Mouse (Mus musculus): Measurements from ENCODE around the gene Slc35a5. TPM values are rescaled to one million over a fixed set of nuclear protein-coding genes. Genes with fewer than 3 reads are reported as not detected.

Slc35a5 gene
- polyA plus RNA-seq (2012; rRNA removed), result 47.7 and 65.0 TPM in 2 replicates

- Histone ChIP-seq H3K4me1 (ENCODE audit: control insufficient read depth, insufficient read depth, low read length) (peaks cover 3% of the 10 kb centered on the region; the same call in 1 of the 2 replicates), H3K27me3 (ENCODE audit: control insufficient read depth, insufficient read depth, low read length) (no peaks in the 10 kb centered on the region), H3K4me3 (ENCODE audit: control insufficient read depth, low read depth, low read length) (peak within 1 kb of the TSS; percentile 90), H3K36me3 (ENCODE audit: control insufficient read depth, insufficient read depth, low read length) (no peaks in the 10 kb centered on the region; the same call in 1 of the 2 replicates), H3K27ac (ENCODE audit: control insufficient read depth, insufficient read depth, low read depth, low read length) (peak within 1 kb of the TSS; percentile 92)
- TF ChIP-seq CTCF (IDR thresholded peaks at IDR 0.05; ENCODE audit: control insufficient read depth, insufficient read depth, insufficient replicate concordance, low read depth, low read length) (no peak; the same call in 1 of the 2 replicates), POLR2A (IDR thresholded peaks at IDR 0.05; ENCODE audit: control insufficient read depth, low read depth, low read length) (peak; percentile 43)
Observed at GRCm38 (mm10) chr16:45158522-45159388, at the start of gene Slc35a5, which contains the start of gene Atg3. Slc35a5 (minus strand) TSS chr16:45158706. Atg3 (plus strand) TSS chr16:45158785.

- Histone ChIP-seq H3K36me3 (ENCODE audit: control insufficient read depth, insufficient read depth, low read length) (no peaks in the 10 kb centered on the region), H3K4me1 (ENCODE audit: control insufficient read depth, insufficient read depth, low read length) (no peaks in the 10 kb centered on the region), H3K27me3 (ENCODE audit: control insufficient read depth, insufficient read depth, low read length) (no peaks in the 10 kb centered on the region), H3K4me3 (ENCODE audit: control insufficient read depth, low read depth, low read length) (no peak overlapping the region), H3K27ac (ENCODE audit: control insufficient read depth, insufficient read depth, low read depth, low read length) (no peak overlapping the region)
- no peak for TF ChIP-seq POLR2A (IDR thresholded peaks at IDR 0.05; ENCODE audit: control insufficient read depth, low read depth, low read length)
- TF ChIP-seq CTCF (IDR thresholded peaks at IDR 0.05; ENCODE audit: control insufficient read depth, insufficient read depth, insufficient replicate concordance, low read depth, low read length), result no peak
Observed at GRCm38 (mm10) chr16:45204859-45205670, 46.6 kb upstream of the Slc35a5 start.

DNA sequence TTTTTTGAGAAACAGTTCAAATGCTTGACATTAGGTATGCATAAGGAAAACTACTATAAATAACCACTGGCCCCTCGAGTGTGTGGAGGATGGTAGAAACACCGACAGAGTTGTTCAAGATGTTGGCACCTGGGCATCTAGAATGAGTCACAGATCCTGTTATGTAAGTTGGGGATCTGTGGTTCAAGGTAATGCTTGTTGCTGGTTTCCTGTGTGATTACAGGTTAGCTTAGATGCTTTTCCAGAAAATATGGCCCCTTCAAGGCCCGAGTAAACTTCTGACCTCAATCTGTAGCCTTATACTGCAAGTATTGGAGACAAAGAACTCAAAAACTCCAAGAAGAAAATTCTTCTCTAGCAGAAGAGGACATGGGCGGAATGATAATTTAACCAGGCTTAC lies 45.9 kb upstream of the Slc35a5 start:
- no peak overlapping the region for H3K4me3 ChIP-seq (ENCODE audit: control insufficient read depth, low read depth, low read length)
- H3K27ac ChIP-seq (ENCODE audit: control insufficient read depth, insufficient read depth, low read depth, low read length), result no peak overlapping the region
- no peaks in the 10 kb centered on the region for H3K27me3 ChIP-seq (ENCODE audit: control insufficient read depth, insufficient read depth, low read length)
- H3K4me1 ChIP-seq (ENCODE audit: control insufficient read depth, insufficient read depth, low read length), result no peaks in the 10 kb centered on the region
- no peaks in the 10 kb centered on the region for H3K36me3 ChIP-seq (ENCODE audit: control insufficient read depth, insufficient read depth, low read length)
- TF ChIP-seq POLR2A (IDR thresholded peaks at IDR 0.05; ENCODE audit: control insufficient read depth, low read depth, low read length) (no peak), CTCF (IDR thresholded peaks at IDR 0.05; ENCODE audit: control insufficient read depth, insufficient read depth, insufficient replicate concordance, low read depth, low read length) (no peak)

DNA sequence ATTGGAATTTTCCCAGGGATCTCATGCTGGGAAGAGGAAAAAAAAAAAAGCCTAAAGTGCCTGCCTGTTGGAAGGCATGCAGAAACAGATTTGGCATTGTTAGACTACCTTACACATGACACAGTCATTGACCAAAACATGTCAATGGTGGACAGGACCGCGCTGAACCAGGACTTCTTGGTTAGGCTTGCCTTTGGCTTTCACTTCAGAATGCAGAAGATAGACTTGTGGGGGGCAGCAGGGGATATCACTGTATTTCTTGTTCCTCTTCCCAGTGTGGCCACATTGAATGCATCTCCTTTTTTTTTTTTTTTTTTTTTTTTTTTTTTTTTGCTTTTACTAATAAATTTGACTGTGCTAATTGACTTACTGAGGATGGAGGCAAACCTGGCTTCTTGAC lies 42.9 kb upstream of the Slc35a5 start:
- Histone ChIP-seq H3K4me1 (ENCODE audit: control insufficient read depth, insufficient read depth, low read length) (no peaks in the 10 kb centered on the region), H3K4me3 (ENCODE audit: control insufficient read depth, low read depth, low read length) (no peak overlapping the region), H3K27me3 (ENCODE audit: control insufficient read depth, insufficient read depth, low read length) (no peaks in the 10 kb centered on the region), H3K27ac (ENCODE audit: control insufficient read depth, insufficient read depth, low read depth, low read length) (no peak overlapping the region), H3K36me3 (ENCODE audit: control insufficient read depth, insufficient read depth, low read length) (no peaks in the 10 kb centered on the region)
- no peak for TF ChIP-seq CTCF (IDR thresholded peaks at IDR 0.05; ENCODE audit: control insufficient read depth, insufficient read depth, insufficient replicate concordance, low read depth, low read length)
- TF ChIP-seq POLR2A (IDR thresholded peaks at IDR 0.05; ENCODE audit: control insufficient read depth, low read depth, low read length), result no peak

DNA sequence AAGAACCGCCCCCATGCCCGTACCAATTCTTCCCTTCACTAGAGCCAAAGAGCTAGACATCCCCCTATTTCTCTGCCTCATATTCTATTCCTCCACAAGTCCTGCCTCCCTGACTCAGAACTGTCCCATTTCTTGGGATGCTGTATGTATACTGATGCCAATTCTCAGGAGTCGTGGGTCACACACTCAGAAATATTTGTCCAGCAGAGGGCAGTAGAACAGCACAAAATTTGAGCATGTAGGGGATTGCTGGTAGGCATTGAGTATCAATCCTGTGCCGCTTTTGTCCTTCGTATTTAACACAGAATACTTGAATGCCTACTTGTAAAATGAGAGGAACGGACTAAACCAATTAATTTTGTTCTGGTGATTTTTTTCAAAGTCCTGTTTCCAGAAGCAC lies 38.3 kb upstream of the Slc35a5 start:
- no peak overlapping the region for H3K4me3 ChIP-seq (ENCODE audit: control insufficient read depth, low read depth, low read length)
- H3K36me3 ChIP-seq (ENCODE audit: control insufficient read depth, insufficient read depth, low read length), result no peaks in the 10 kb centered on the region
- H3K4me1 ChIP-seq (ENCODE audit: control insufficient read depth, insufficient read depth, low read length), result no peaks in the 10 kb centered on the region
- no peak overlapping the region for H3K27ac ChIP-seq (ENCODE audit: control insufficient read depth, insufficient read depth, low read depth, low read length)
- no peaks in the 10 kb centered on the region for H3K27me3 ChIP-seq (ENCODE audit: control insufficient read depth, insufficient read depth, low read length)
- TF ChIP-seq POLR2A (IDR thresholded peaks at IDR 0.05; ENCODE audit: control insufficient read depth, low read depth, low read length) (no peak), CTCF (IDR thresholded peaks at IDR 0.05; ENCODE audit: control insufficient read depth, insufficient read depth, insufficient replicate concordance, low read depth, low read length) (no peak)

DNA sequence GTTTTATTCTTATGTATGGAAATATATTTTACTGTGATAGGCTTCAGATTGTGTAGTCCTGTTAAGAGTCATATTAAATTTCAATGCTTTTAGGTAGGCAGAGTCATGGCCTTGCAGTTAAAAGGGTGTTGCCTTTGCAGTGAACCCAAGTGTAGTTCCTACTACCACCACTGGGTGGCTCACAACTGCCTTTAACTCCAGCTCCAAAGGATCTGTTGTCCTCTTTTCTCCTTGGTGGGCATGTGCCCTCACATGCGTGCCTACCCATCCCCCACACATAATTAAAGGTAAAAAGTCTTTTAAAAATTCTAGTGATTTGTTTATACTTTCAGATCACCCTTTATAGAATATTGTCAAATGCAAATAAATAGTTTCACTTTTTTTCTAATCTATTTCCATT lies 34.1 kb upstream of the Slc35a5 start:
- Histone ChIP-seq H3K4me3 (ENCODE audit: control insufficient read depth, low read depth, low read length) (no peak overlapping the region), H3K27me3 (ENCODE audit: control insufficient read depth, insufficient read depth, low read length) (no peaks in the 10 kb centered on the region), H3K27ac (ENCODE audit: control insufficient read depth, insufficient read depth, low read depth, low read length) (no peak overlapping the region), H3K36me3 (ENCODE audit: control insufficient read depth, insufficient read depth, low read length) (no peaks in the 10 kb centered on the region), H3K4me1 (ENCODE audit: control insufficient read depth, insufficient read depth, low read length) (no peaks in the 10 kb centered on the region)
- no peak for TF ChIP-seq POLR2A (IDR thresholded peaks at IDR 0.05; ENCODE audit: control insufficient read depth, low read depth, low read length)
- peak; percentile 56; the same call in 1 of the 2 replicates for TF ChIP-seq CTCF (IDR thresholded peaks at IDR 0.05; ENCODE audit: control insufficient read depth, insufficient read depth, insufficient replicate concordance, low read depth, low read length)

DNA sequence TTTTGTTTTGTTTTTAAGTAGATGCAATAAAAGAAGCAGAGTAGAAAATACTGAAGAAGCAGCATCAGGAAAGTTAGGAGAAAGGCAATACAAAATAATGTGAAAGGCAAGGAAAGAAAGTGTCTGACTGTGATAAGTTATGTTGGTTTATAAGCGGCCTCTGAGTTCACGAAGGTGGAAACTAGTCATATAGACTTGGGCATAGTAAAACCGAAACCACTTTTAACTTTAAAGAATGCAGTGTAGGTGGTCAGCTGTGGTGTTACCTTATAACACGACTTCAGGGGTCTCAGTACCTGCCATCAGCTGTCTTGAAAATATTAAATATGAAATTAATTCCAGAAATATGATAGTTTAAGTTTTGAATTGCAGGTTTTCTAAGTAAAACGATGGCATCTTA lies 23.3 kb upstream of the Slc35a5 start:
- Histone ChIP-seq H3K4me3 (ENCODE audit: control insufficient read depth, low read depth, low read length) (no peak overlapping the region), H3K4me1 (ENCODE audit: control insufficient read depth, insufficient read depth, low read length) (no peaks in the 10 kb centered on the region), H3K36me3 (ENCODE audit: control insufficient read depth, insufficient read depth, low read length) (peaks cover 1% of the 10 kb centered on the region; the same call in 1 of the 2 replicates), H3K27ac (ENCODE audit: control insufficient read depth, insufficient read depth, low read depth, low read length) (no peak overlapping the region), H3K27me3 (ENCODE audit: control insufficient read depth, insufficient read depth, low read length) (no peaks in the 10 kb centered on the region)
- TF ChIP-seq POLR2A (IDR thresholded peaks at IDR 0.05; ENCODE audit: control insufficient read depth, low read depth, low read length) (no peak), CTCF (IDR thresholded peaks at IDR 0.05; ENCODE audit: control insufficient read depth, insufficient read depth, insufficient replicate concordance, low read depth, low read length) (no peak)

Data from testis, adult 2 months (tissue).